Mouse (Mus musculus): ENCODE measurements at regions not wholly inside any gene's neighbourhood (a gene's known extent, or its start where the extent isn't known, plus 50 kb on each side); places are given as distances from the start of the nearest gene placed in this dataset.

DNA sequence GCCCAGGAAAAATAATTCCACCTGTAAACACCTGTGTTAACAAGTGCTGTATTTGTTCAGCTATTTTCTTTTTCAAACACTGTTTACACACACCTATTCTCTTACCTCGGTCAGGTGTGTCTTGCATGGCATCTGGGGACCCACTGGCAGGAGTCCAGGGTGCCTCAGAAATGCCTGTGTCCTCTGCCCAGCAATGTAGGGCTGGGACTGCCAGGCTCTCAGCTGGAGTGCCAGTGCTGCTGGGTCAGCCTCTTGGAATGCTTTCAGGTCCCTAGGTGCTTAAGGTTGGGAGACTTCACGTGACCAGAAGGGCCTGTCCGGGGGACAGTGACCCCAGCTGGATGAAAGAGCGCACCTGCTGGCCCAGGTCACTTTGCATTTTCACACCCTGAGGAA is 112.4 kb upstream of the Id2 start:
- Histone ChIP-seq H3K27ac (ENCODE audit: low read depth, low read length) (no peak overlapping the region), H3K9ac (ENCODE audit: low read length) (no peak overlapping the region), H3K4me1 (replicated peaks; ENCODE audit: control insufficient read depth, insufficient read depth, low read length) (no peaks in the 10 kb centered on the region), H3K27me3 (ENCODE audit: control insufficient read depth, insufficient read depth, low read length) (no peaks in the 10 kb centered on the region), H3K9me3 (ENCODE audit: control insufficient read depth, low read length) (no peaks in the 10 kb centered on the region), H3K4me3 (ENCODE audit: low read depth, low read length) (no peak overlapping the region), H3K4me2 (ENCODE audit: low read depth, low read length, severe bottlenecking) (no peak overlapping the region), H3K36me3 (ENCODE audit: control insufficient read depth, insufficient read depth, low read length) (no peaks in the 10 kb centered on the region)
- no peak for ATAC-seq (replicated peaks; ENCODE audit: low FRiP score)
- no peak for DNase-seq (ENCODE audit: low spot score)
- WGBS, result 29% methylated on average over 4 of the region's 4 CpGs

DNA sequence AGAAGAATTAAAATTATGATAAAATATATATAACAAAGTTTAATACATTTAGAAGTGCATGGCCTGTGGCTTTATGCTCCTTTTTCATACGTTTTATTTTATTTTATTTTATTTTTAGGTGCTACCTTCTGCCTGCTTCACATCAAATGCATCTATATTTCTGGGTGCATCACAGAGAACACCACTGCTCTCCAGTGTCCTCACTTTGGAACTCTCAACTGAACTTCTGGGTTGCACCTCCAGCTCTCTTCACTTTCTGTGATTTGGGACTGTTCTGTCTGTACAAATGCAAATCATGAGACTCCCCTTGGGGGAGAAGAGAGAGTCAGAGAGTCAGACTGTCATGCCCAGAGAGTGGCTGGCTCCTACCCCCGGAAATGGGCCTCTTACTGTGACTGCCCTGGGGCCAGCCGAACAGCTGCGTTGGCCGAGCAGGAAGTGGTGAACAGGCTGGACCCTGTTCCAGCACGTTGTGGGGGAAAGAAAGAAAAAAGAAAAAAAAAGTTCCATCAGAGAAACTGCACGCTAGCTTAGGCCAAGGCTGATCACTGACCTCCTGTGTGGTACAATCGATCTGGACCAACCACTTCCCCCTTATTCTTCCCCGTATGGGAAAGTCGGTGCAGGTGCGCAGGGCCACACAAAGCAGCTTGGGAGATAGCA is 111.9 kb upstream of the Id2 start:
- DNase-seq (ENCODE audit: low spot score) (no peak), ATAC-seq (replicated peaks; ENCODE audit: low FRiP score) (no peak)
- H3K9ac ChIP-seq (ENCODE audit: low read length), result no peak overlapping the region
- no peaks in the 10 kb centered on the region for H3K9me3 ChIP-seq (ENCODE audit: control insufficient read depth, low read length)
- H3K4me1 ChIP-seq (replicated peaks; ENCODE audit: control insufficient read depth, insufficient read depth, low read length), result no peaks in the 10 kb centered on the region
- no peak overlapping the region for H3K4me3 ChIP-seq (ENCODE audit: low read depth, low read length)
- WGBS, result 48% methylated on average over 11 of the region's 11 CpGs
- H3K4me2 ChIP-seq (ENCODE audit: low read depth, low read length, severe bottlenecking), result no peak overlapping the region
- H3K36me3 ChIP-seq (ENCODE audit: control insufficient read depth, insufficient read depth, low read length), result no peaks in the 10 kb centered on the region
- no peaks in the 10 kb centered on the region for H3K27me3 ChIP-seq (ENCODE audit: control insufficient read depth, insufficient read depth, low read length)
- H3K27ac ChIP-seq (ENCODE audit: low read depth, low read length), result no peak overlapping the region

DNA sequence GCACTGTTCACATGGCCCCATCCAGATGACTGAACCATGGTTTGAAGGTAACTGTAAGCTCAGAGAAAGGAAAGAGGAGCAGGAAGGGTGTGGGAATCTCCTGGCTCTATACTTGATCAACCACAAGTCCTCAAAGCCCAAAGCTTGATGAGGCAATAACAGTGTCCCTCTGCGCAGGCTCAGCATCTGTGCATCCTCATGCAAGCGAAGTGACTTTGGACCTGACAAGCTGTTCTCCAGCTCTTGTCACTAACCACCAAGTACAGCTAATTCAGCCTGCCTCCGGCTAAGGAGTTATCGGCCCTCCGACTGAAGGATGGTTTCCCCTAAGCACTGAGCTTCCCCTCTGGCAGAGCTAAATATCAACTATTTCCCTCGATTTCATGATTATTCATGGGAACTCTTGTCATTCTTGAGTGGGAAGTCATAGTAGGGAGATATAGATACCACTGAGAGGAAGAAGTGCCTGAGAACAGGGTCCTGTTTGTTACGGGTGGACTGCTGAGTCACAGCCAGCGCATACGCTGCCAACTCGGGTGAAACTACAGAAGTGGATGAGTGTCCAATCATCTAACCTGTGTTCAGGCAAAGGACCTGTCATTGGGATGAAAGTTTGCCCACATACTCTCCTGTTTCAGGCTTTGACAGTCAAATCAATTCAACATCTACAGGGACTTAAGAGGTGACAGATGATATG is 106.6 kb upstream of the Id2 start:
- ATAC-seq (replicated peaks; ENCODE audit: low FRiP score) (no peak), DNase-seq (ENCODE audit: low spot score) (no peak)
- Histone ChIP-seq H3K4me1 (replicated peaks; ENCODE audit: control insufficient read depth, insufficient read depth, low read length) (no peaks in the 10 kb centered on the region), H3K36me3 (ENCODE audit: control insufficient read depth, insufficient read depth, low read length) (no peaks in the 10 kb centered on the region), H3K9me3 (ENCODE audit: control insufficient read depth, low read length) (no peaks in the 10 kb centered on the region; the same call in 1 of the 2 replicates), H3K4me2 (ENCODE audit: low read depth, low read length, severe bottlenecking) (no peak overlapping the region), H3K4me3 (ENCODE audit: low read depth, low read length) (no peak overlapping the region), H3K9ac (ENCODE audit: low read length) (no peak overlapping the region), H3K27me3 (ENCODE audit: control insufficient read depth, insufficient read depth, low read length) (no peaks in the 10 kb centered on the region), H3K27ac (ENCODE audit: low read depth, low read length) (no peak overlapping the region)
- WGBS, result 92% methylated on average over 10 of the region's 10 CpGs

DNA sequence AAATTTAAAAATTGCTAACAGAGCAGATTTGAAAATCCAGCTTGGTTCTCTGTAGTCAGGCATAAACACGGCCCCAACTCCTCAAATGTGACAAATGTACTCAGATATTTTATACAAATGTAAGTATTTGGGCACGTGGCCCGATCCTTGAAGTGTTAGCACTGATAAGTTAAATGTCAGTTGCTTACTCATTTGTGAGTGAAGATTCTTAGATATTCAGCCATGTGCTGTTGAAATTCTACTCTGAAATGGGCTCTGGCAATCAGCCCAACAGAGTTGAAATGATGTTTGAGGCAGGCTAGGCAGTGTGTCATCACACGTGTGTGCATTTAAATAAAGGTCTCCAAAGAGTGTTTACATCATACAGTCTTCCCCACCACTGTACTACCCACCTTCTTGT is 103.2 kb upstream of the Id2 start:
- no peak overlapping the region for H3K4me3 ChIP-seq (ENCODE audit: low read depth, low read length)
- 96% methylated on average over 4 of the region's 4 CpGs for WGBS
- no peaks in the 10 kb centered on the region for H3K4me1 ChIP-seq (replicated peaks; ENCODE audit: control insufficient read depth, insufficient read depth, low read length)
- no peaks in the 10 kb centered on the region for H3K27me3 ChIP-seq (ENCODE audit: control insufficient read depth, insufficient read depth, low read length)
- no peak overlapping the region for H3K4me2 ChIP-seq (ENCODE audit: low read depth, low read length, severe bottlenecking)
- H3K36me3 ChIP-seq (ENCODE audit: control insufficient read depth, insufficient read depth, low read length), result no peaks in the 10 kb centered on the region
- H3K27ac ChIP-seq (ENCODE audit: low read depth, low read length), result no peak overlapping the region
- no peak for ATAC-seq (replicated peaks; ENCODE audit: low FRiP score)
- H3K9ac ChIP-seq (ENCODE audit: low read length), result no peak overlapping the region
- H3K9me3 ChIP-seq (ENCODE audit: control insufficient read depth, low read length), result no peaks in the 10 kb centered on the region; the same call in 1 of the 2 replicates
- DNase-seq (ENCODE audit: low spot score), result no peak

DNA sequence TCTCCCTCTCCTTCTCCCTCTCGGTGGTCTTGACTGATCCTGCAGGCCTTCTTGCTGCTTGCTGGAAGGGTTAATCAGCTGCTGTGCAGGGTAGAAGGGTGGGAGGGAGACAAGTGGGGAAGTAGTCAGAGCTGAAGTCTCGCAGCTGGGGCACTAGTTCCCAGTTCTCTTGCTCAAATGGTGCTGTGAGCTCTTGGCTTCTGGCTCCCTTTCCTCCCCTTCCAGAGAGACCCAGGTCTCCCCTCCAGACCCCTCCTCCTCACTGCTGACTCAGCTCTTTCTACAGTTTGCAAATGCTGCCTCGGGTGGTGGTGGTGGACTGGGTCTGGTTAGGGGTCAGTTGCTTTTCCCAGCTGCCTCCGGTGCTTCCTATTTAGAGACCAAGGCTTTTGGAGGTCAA is 100.8 kb upstream of the Id2 start:
- H3K27ac ChIP-seq (ENCODE audit: low read depth, low read length), result no peak overlapping the region
- 48% methylated on average over 3 of the region's 4 CpGs for WGBS
- H3K9me3 ChIP-seq (ENCODE audit: control insufficient read depth, low read length), result no peaks in the 10 kb centered on the region; the same call in 1 of the 2 replicates
- ATAC-seq (replicated peaks; ENCODE audit: low FRiP score) (no peak), DNase-seq (ENCODE audit: low spot score) (no peak)
- no peaks in the 10 kb centered on the region for H3K36me3 ChIP-seq (ENCODE audit: control insufficient read depth, insufficient read depth, low read length)
- no peak overlapping the region for H3K4me3 ChIP-seq (ENCODE audit: low read depth, low read length)
- H3K4me2 ChIP-seq (ENCODE audit: low read depth, low read length, severe bottlenecking), result no peak overlapping the region
- no peaks in the 10 kb centered on the region for H3K27me3 ChIP-seq (ENCODE audit: control insufficient read depth, insufficient read depth, low read length)
- H3K4me1 ChIP-seq (replicated peaks; ENCODE audit: control insufficient read depth, insufficient read depth, low read length), result no peaks in the 10 kb centered on the region
- H3K9ac ChIP-seq (ENCODE audit: low read length), result no peak overlapping the region

DNA sequence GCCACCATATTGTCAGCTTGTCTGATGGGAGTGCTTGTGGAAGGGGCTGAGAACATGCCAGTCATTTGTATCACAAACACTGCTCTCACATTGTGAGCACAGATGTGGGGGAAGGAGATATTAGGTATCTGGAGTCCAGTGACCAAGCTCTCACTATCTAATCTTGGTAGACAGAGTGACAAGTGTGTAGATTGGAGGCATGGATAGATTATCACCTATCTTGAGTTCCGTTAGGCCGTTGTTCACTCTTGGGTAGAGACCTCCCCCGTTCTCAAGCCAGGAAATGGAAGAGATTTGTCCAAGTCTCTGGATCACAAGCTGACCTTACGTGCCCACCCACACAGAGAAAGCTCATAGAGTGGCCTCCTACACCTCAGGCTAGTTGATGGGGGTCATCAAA is 99.1 kb upstream of the Id2 start:
- Histone ChIP-seq H3K27me3 (ENCODE audit: control insufficient read depth, insufficient read depth, low read length) (no peaks in the 10 kb centered on the region), H3K4me2 (ENCODE audit: low read depth, low read length, severe bottlenecking) (no peak overlapping the region), H3K4me1 (replicated peaks; ENCODE audit: control insufficient read depth, insufficient read depth, low read length) (no peaks in the 10 kb centered on the region), H3K4me3 (ENCODE audit: low read depth, low read length) (no peak overlapping the region), H3K27ac (ENCODE audit: low read depth, low read length) (no peak overlapping the region), H3K9me3 (ENCODE audit: control insufficient read depth, low read length) (no peaks in the 10 kb centered on the region; the same call in 1 of the 2 replicates), H3K9ac (ENCODE audit: low read length) (no peak overlapping the region), H3K36me3 (ENCODE audit: control insufficient read depth, insufficient read depth, low read length) (no peaks in the 10 kb centered on the region)
- DNase-seq (ENCODE audit: low spot score) (no peak), ATAC-seq (replicated peaks; ENCODE audit: low FRiP score) (no peak)
- 91% methylated on average over 4 of the region's 4 CpGs for WGBS

DNA sequence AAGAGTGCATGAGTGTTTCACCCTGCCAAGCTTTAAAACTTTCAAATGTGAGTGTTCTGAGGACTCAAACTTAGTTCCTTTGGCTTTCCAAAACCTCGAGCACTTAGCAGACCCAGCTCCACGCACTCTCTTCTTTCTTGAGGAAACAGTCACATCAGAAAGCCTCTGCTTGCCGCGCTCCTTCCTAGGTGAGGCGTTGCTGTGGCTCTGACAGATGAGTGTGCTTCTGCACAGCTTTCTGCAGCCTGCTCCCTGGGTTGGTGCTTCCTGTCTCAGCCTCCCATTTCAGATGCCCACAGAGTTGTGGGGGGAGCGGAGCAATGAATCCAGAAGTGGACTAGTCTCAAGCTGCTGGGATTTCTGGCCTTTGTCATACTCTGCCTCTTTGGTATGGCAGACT is 95.3 kb upstream of the Id2 start:
- Histone ChIP-seq H3K9ac (ENCODE audit: low read length) (no peak overlapping the region), H3K36me3 (ENCODE audit: control insufficient read depth, insufficient read depth, low read length) (no peaks in the 10 kb centered on the region), H3K4me3 (ENCODE audit: low read depth, low read length) (no peak overlapping the region), H3K9me3 (ENCODE audit: control insufficient read depth, low read length) (no peaks in the 10 kb centered on the region), H3K27me3 (ENCODE audit: control insufficient read depth, insufficient read depth, low read length) (no peaks in the 10 kb centered on the region), H3K4me2 (ENCODE audit: low read depth, low read length, severe bottlenecking) (no peak overlapping the region), H3K4me1 (replicated peaks; ENCODE audit: control insufficient read depth, insufficient read depth, low read length) (no peaks in the 10 kb centered on the region), H3K27ac (ENCODE audit: low read depth, low read length) (no peak overlapping the region)
- ATAC-seq (replicated peaks; ENCODE audit: low FRiP score) (no peak), DNase-seq (ENCODE audit: low spot score) (no peak)
- 91% methylated on average over 6 of the region's 6 CpGs for WGBS

DNA sequence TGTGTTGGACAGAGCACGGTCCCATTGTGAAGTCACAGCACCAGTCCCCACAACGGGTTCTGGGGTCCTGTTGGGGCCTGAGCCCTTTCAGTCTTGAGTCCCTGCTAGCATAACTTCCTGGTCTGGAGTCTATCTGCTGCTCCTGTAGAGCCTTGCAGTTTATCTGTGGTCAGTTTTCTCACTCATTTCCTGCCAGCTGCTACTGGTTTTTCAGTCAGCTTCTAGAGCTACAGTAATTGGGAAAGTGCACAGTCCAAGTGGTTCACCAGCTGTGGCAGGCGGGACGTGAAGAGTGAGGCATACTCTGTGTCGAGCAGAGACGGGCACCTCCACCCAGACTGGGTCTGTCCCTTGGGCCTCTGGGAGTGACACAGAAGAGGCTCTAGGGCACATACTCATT is 93.4 kb upstream of the Id2 start:
- Histone ChIP-seq H3K27ac (ENCODE audit: low read depth, low read length) (no peak overlapping the region), H3K4me1 (replicated peaks; ENCODE audit: control insufficient read depth, insufficient read depth, low read length) (no peaks in the 10 kb centered on the region), H3K9me3 (ENCODE audit: control insufficient read depth, low read length) (no peaks in the 10 kb centered on the region), H3K27me3 (ENCODE audit: control insufficient read depth, insufficient read depth, low read length) (no peaks in the 10 kb centered on the region), H3K4me2 (ENCODE audit: low read depth, low read length, severe bottlenecking) (no peak overlapping the region), H3K4me3 (ENCODE audit: low read depth, low read length) (no peak overlapping the region), H3K36me3 (ENCODE audit: control insufficient read depth, insufficient read depth, low read length) (no peaks in the 10 kb centered on the region), H3K9ac (ENCODE audit: low read length) (no peak overlapping the region)
- 82% methylated on average over 6 of the region's 6 CpGs for WGBS
- ATAC-seq (replicated peaks; ENCODE audit: low FRiP score) (no peak), DNase-seq (ENCODE audit: low spot score) (no peak)

DNA sequence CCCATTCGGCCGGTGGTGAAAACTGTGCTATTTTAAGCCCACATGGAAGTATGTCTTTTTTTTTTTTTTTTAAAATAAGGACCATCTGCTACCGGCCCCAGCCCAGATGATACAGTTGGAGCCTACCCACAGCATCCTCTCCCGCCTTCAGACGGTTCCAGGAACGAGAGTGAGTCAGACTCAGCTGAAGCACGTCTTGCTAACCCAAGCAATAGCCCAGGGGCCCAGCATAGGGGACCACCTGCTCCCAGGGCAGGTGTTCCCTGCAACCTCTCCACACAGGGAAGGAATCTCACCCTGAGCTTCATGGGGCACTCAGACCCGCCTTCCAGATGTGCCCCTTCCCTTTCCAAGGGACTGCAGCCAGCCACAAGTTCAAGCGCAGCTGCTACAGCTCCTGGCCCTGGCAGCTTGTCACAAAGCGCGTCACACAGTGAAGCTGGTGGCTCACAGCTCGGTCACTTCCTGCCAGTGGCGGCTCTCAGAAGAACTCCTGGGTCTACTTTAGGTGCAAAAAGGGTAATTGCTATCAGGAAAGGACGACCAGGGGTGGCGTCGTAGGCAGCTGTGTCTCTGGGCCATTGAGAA is 92.3 kb upstream of the Id2 start:
- no peak for DNase-seq (ENCODE audit: low spot score)
- Histone ChIP-seq H3K4me1 (replicated peaks; ENCODE audit: control insufficient read depth, insufficient read depth, low read length) (no peaks in the 10 kb centered on the region), H3K27me3 (ENCODE audit: control insufficient read depth, insufficient read depth, low read length) (no peaks in the 10 kb centered on the region), H3K9ac (ENCODE audit: low read length) (no peak overlapping the region), H3K27ac (ENCODE audit: low read depth, low read length) (no peak overlapping the region), H3K9me3 (ENCODE audit: control insufficient read depth, low read length) (no peaks in the 10 kb centered on the region), H3K4me3 (ENCODE audit: low read depth, low read length) (no peak overlapping the region), H3K36me3 (ENCODE audit: control insufficient read depth, insufficient read depth, low read length) (no peaks in the 10 kb centered on the region), H3K4me2 (ENCODE audit: low read depth, low read length, severe bottlenecking) (no peak overlapping the region)
- ATAC-seq (replicated peaks; ENCODE audit: low FRiP score), result no peak
- WGBS, result 76% methylated on average over 16 of the region's 16 CpGs
